Mouse (Mus musculus): ENCODE data around the gene Klk13. TPM values are rescaled to one million over a fixed set of nuclear protein-coding genes. Genes with fewer than 3 reads are reported as not detected.
"Not testable (repeated sequence)": the region's sequence is repeated elsewhere in the genome, so short reads cannot be mapped to it uniquely, and the experiment has no call there.

Gene Klk13
- polyA plus RNA-seq (2016; fragmentation: Nextera tagmentation; extraction: Ambion mirVana) = 0.10 TPM in 1 of 2 replicates, not detected in the other

GRCm38 (mm10) chr7:43712267-43712666 is at the start of gene Klk13:
Klk13 (plus strand) TSS chr7:43712567.
- Histone ChIP-seq H3K27ac (no peak within 1 kb of the TSS), H3K4me1 (peaks cover 11% of the 10 kb centered on the region; the same call in 1 of the 2 replicates), H3K27me3 (peaks cover 7% of the 10 kb centered on the region; the same call in 1 of the 2 replicates), H3K4me3 (replicated peaks) (no peak within 1 kb of the TSS), H3K4me2 (peak within 1 kb of the TSS; percentile 19), H3K36me3 (replicated peaks) (no peaks in the 10 kb centered on the region), H3K9ac (no peak within 1 kb of the TSS), H3K9me3 (no peaks in the 10 kb centered on the region)
- ATAC-seq (ENCODE audit: low FRiP score) = no peak
- 56% methylated on average over 4 of the region's 4 CpGs for WGBS

GRCm38 (mm10) chr7:43662804-43663203 is 49.6 kb upstream of the Klk13 start:
- no peak overlapping the region for H3K27ac ChIP-seq
- H3K27me3 ChIP-seq = no peaks in the 10 kb centered on the region
- ATAC-seq (ENCODE audit: low FRiP score) = no peak
- no peaks in the 10 kb centered on the region for H3K9me3 ChIP-seq
- H3K4me2 ChIP-seq = no peak overlapping the region
- H3K36me3 ChIP-seq (replicated peaks) = no peaks in the 10 kb centered on the region
- 90% methylated on average over 1 of the region's 1 CpGs for whole genome bisulfite sequencing
- H3K4me3 ChIP-seq (replicated peaks) = no peak overlapping the region
- H3K9ac ChIP-seq = no peak overlapping the region
- no peaks in the 10 kb centered on the region for H3K4me1 ChIP-seq

- H3K27ac ChIP-seq; H3K9ac ChIP-seq; H3K4me3 ChIP-seq (replicated peaks); H3K27me3 ChIP-seq; H3K4me2 ChIP-seq; H3K9me3 ChIP-seq; H3K4me1 ChIP-seq; ATAC-seq (ENCODE audit: low FRiP score); H3K36me3 ChIP-seq (replicated peaks): not testable (repeated sequence)
- WGBS = 94% methylated on average over 4 of the region's 4 CpGs
These were observed 45.1 kb upstream of the Klk13 start for GRCm38 (mm10) chr7:43667221-43667620.

- 18% methylated on average over 3 of the region's 3 CpGs for WGBS
- Histone ChIP-seq H3K9ac (no peak overlapping the region), H3K4me3 (replicated peaks) (no peak overlapping the region), H3K4me1 (peaks cover 13% of the 10 kb centered on the region), H3K36me3 (replicated peaks) (no peaks in the 10 kb centered on the region), H3K27ac (no peak overlapping the region), H3K4me2 (no peak overlapping the region), H3K9me3 (no peaks in the 10 kb centered on the region), H3K27me3 (no peaks in the 10 kb centered on the region)
- ATAC-seq (ENCODE audit: low FRiP score) = no peak
These were observed 43.8 kb upstream of the Klk13 start for GRCm38 (mm10) chr7:43668582-43668981.

GRCm38 (mm10) chr7:43671064-43671808 is 41.1 kb upstream of the Klk13 start:
- ATAC-seq (ENCODE audit: low FRiP score) = peak; percentile 37
- peak overlapping the region; percentile 77 for H3K4me2 ChIP-seq

GRCm38 (mm10) chr7:43671809-43672580 is 40.4 kb upstream of the Klk13 start, which contains the start of gene Ctu1:
Ctu1 (plus strand) TSS chr7:43672016.
- Histone ChIP-seq H3K4me3 (replicated peaks) (peak within 1 kb of the TSS; percentile 57), H3K27ac (no peak within 1 kb of the TSS), H3K9ac (peak within 1 kb of the TSS; percentile 71), H3K9me3 (no peaks in the 10 kb centered on the region), H3K36me3 (replicated peaks) (peaks cover 28% of the 10 kb centered on the region), H3K27me3 (no peaks in the 10 kb centered on the region), H3K4me2 (peak within 1 kb of the TSS; percentile 77), H3K4me1 (peaks cover 13% of the 10 kb centered on the region)
- under 1% methylated on average over 26 of the region's 26 CpGs for WGBS
- peak; percentile 92 for ATAC-seq (ENCODE audit: low FRiP score)

More at GRCm38 (mm10) chr7:43671064-43671808, 41.1 kb upstream of the Klk13 start:
- 69% methylated on average over 11 of the region's 11 CpGs for WGBS
- peaks cover 13% of the 10 kb centered on the region for H3K4me1 ChIP-seq
- H3K9me3 ChIP-seq = no peaks in the 10 kb centered on the region
- H3K4me3 ChIP-seq (replicated peaks) = peak overlapping the region; percentile 57
- no peak overlapping the region; the same call in 1 of the 2 replicates for H3K9ac ChIP-seq
- no peaks in the 10 kb centered on the region for H3K27me3 ChIP-seq
- no peak overlapping the region for H3K27ac ChIP-seq
- peaks cover 20% of the 10 kb centered on the region for H3K36me3 ChIP-seq (replicated peaks)

GRCm38 (mm10) chr7:43672581-43673260 is 39.6 kb upstream of the Klk13 start:
- 0 out of 2 replicates have a peak, but pooled peaks have one; percentile 2 for ATAC-seq (ENCODE audit: low FRiP score)
- Histone ChIP-seq H3K4me3 (replicated peaks) (peak overlapping the region; percentile 57), H3K4me1 (peaks cover 13% of the 10 kb centered on the region), H3K4me2 (peak overlapping the region; percentile 77), H3K27me3 (no peaks in the 10 kb centered on the region), H3K36me3 (replicated peaks) (peaks cover 35% of the 10 kb centered on the region), H3K27ac (no peak overlapping the region), H3K9ac (peak overlapping the region; percentile 71), H3K9me3 (no peaks in the 10 kb centered on the region)
- WGBS = 16% methylated on average over 10 of the region's 10 CpGs

GRCm38 (mm10) chr7:43675091-43675490 is 37.3 kb upstream of the Klk13 start:
- 92% methylated on average over 32 of the region's 32 CpGs for WGBS
- Histone ChIP-seq H3K9me3 (no peaks in the 10 kb centered on the region), H3K9ac (no peak overlapping the region), H3K4me1 (peaks cover 13% of the 10 kb centered on the region), H3K27ac (no peak overlapping the region), H3K4me2 (no peak overlapping the region), H3K4me3 (replicated peaks) (no peak overlapping the region), H3K27me3 (no peaks in the 10 kb centered on the region), H3K36me3 (replicated peaks) (peaks cover 43% of the 10 kb centered on the region)
- no peak for ATAC-seq (ENCODE audit: low FRiP score)

- Histone ChIP-seq H3K9ac (no peak overlapping the region), H3K4me2 (no peak overlapping the region), H3K27ac (no peak overlapping the region), H3K27me3 (no peaks in the 10 kb centered on the region), H3K4me3 (replicated peaks) (no peak overlapping the region), H3K4me1 (0 out of 2 replicates have a peak, but pooled peaks cover under 1% of the 10 kb centered on the region), H3K36me3 (replicated peaks) (peaks cover 43% of the 10 kb centered on the region), H3K9me3 (no peaks in the 10 kb centered on the region)
- ATAC-seq (ENCODE audit: low FRiP score) = no peak
These were observed 33.9 kb upstream of the Klk13 start for GRCm38 (mm10) chr7:43678517-43678916.

GRCm38 (mm10) chr7:43680960-43681359 is 31.4 kb upstream of the Klk13 start:
- Histone ChIP-seq H3K4me1 (no peaks in the 10 kb centered on the region), H3K9ac (no peak overlapping the region), H3K36me3 (replicated peaks) (peaks cover 26% of the 10 kb centered on the region), H3K27me3 (no peaks in the 10 kb centered on the region), H3K27ac (no peak overlapping the region), H3K4me2 (no peak overlapping the region), H3K4me3 (replicated peaks) (no peak overlapping the region), H3K9me3 (no peaks in the 10 kb centered on the region)
- WGBS = 15% methylated on average over 5 of the region's 5 CpGs
- ATAC-seq (ENCODE audit: low FRiP score) = no peak

GRCm38 (mm10) chr7:43682511-43682910 is 29.9 kb upstream of the Klk13 start:
- not testable (repeated sequence) for H3K4me2 ChIP-seq; H3K27me3 ChIP-seq; H3K4me1 ChIP-seq; H3K9ac ChIP-seq; H3K27ac ChIP-seq; H3K9me3 ChIP-seq; H3K4me3 ChIP-seq (replicated peaks); ATAC-seq (ENCODE audit: low FRiP score)
- WGBS = 19% methylated on average over 1 of the region's 1 CpGs
- peaks cover 10% of the 10 kb centered on the region for H3K36me3 ChIP-seq (replicated peaks)

GRCm38 (mm10) chr7:43685088-43685487 is 27.3 kb upstream of the Klk13 start:
- 82% methylated on average over 7 of the region's 7 CpGs for WGBS
- no peak for ATAC-seq (ENCODE audit: low FRiP score)
- H3K9ac ChIP-seq = no peak overlapping the region

More at GRCm38 (mm10) chr7:43685088-43685487, 27.3 kb upstream of the Klk13 start:
- Histone ChIP-seq H3K4me3 (replicated peaks) (no peak overlapping the region), H3K4me1 (no peaks in the 10 kb centered on the region), H3K27ac (no peak overlapping the region), H3K36me3 (replicated peaks) (no peaks in the 10 kb centered on the region), H3K4me2 (no peak overlapping the region), H3K9me3 (no peaks in the 10 kb centered on the region), H3K27me3 (no peaks in the 10 kb centered on the region)
